Mouse (Mus musculus) left cerebral cortex, adult 18-20 months (tissue): ENCODE measurements at regions not wholly inside any gene's neighbourhood (a gene's known extent, or its start where the extent isn't known, plus 50 kb on each side); places are given as distances from the start of the nearest gene placed in this dataset.

ENCODE experiments used
- DNase-seq, 2 experiments: peaks; one replicate each; pipeline ENCODE4 v3.0.0; 2021 to 2022; ENCODE audit warnings: low spot score in 2 of 2, mixed read lengths in 1 of 2

DNA sequence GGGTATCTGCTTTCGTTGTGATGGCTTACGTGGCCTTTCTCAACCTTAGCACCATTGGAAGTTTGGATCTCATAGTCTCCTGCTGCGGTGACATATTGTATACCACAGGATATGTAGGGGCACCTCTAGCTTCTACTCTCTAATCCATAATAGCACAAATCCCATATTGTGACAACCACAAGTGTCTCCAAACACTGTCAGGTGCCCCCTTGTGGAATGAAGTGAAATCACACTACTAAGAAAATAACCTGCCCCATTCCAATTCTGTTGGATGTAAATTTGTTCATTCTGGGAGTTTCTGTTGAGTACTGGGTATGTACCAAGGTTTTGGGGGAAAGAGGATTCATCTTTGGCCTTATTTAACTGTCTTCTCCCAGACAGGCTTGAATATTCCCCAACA, 74.5 kb upstream of the Epha4 start:
- DNase-seq: no peak

DNA sequence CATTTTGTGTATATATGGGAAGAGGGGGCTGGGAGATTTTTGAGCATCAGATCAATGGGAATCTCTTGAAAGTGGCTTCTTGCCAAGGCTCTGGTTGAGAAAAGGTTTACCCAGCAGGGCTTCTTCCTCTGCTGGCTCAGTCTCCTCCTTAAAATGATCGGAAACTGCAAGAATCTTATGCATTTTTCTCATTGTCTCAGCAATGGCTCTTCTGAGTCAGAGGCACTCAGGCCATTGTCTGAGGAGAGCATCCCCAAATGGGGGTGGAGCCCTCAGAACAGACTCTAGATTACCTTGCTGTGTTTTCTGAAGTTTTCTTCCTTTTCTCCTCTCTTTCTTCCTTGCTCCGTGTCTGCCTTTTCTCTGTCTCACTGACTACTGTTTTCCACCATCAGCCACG, 70.6 kb upstream of the Epha4 start:
- DNase-seq: no peak

- no peak for DNase-seq
These were observed 53.2 kb upstream of the Epha4 start for GRCm38 (mm10) chr1:77568081-77568480.

DNA sequence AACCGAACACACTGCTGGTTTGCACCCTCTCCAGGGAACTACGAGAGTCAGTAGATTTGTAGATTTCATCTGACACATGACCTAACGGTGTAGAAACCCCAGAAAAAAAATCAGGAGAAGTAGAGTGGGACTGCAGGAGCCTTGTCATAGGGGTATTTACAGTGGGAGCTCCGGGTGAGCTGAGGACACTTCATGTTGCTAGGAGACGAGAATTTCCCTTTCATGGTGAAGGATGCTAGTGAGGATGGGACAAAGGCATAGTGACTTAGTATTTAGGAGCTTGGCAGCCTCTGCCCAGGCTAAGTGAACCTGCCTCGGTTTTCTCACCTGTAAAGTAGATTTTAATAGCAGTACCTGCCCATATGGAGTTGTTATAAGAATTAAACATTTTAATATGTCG, 52.8 kb upstream of the Epha4 start:
- no peak for DNase-seq
